Mouse (Mus musculus): Measurements from ENCODE around the gene Man1b1. TPM values are rescaled to one million over a fixed set of nuclear protein-coding genes. Genes with fewer than 3 reads are reported as not detected.
A peak's percentile ranks its signal among the peaks of the same experiment; 100 is the strongest.

The Man1b1 gene
- polyA plus RNA-seq (2016; fragmentation: Nextera tagmentation; extraction: Ambion mirVana): 31.7 and 52.3 TPM in 2 replicates

DNA sequence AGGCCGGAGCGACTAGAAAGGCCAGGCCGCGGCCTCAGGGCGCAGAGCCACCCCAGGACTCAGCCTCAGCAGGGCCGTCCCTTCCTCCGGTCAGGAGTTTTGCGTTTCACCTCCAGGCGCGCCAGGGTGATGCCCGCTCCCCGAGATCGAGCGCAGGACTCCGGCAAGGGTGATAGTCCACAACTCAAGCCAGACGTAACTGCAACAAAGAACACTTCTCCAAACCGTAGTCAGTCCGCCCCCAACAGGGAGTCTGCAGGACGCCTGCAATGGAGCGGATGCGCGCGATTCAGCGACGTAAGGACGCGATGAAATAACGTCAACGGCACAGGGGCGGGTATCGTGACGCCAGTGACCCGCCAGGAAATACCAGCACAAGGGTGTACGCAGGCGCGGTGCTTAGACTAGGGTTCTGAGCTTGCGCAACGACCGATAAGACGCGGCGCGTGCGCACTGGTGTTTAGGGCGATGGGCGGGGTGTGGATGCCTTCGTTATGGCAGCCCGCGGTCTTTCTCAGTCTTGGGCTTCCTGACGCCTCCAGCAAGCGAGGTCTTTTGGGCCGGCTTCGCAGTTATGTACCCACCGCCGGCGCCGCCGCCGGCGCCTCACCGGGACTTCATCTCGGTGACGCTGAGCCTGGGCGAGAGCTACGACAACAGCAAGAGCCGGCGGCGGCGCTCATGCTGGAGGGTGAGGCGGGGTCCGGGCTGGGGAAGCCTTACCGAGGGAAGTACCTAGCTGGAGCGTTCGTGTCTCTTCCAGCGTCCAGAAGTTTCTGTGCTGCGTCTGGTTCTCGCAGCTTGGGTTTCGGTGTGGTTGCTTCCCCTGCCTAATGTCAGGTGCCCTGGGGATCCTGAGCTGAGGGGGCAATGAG lies at the start of gene Man1b1:
TSS of gene Man1b1 (plus strand) at position 53 of the 875 bp plus-strand sequence.
- Histone ChIP-seq H3K36me3 (peaks cover 38% of the 10 kb centered on the region), H3K4me3 (peak within 1 kb of the TSS; percentile 94), H3K27me3 (ENCODE audit: insufficient read depth, poor library complexity, severe bottlenecking) (no peaks in the 10 kb centered on the region), H3K9me3 (no peaks in the 10 kb centered on the region), H3K27ac (peak within 1 kb of the TSS; percentile 96), H3K4me1 (peaks cover 14% of the 10 kb centered on the region)
- peak; percentile 100 for DNase-seq (ENCODE audit: low spot score)
- under 1% methylated on average over 78 of the region's 78 CpGs for WGBS

DNA sequence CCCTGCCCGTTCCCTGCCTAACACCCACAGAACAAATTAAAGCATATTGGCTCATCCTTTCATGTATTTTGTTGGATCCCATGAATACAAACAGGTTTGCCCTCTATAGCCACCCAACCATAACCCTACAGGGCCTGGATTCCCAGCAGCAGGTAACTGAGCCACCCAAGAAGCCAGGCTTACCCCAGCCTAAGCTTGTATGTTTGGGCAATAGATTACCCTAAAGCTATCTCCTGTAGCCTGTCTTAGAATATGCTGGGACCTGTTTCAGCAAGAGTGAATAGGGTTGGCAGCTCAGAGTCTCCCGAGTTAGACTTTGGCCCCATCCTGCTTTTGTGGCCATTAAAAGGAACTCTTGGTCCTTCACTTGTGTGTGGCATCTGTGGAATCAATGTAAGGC lies 46.6 kb upstream of the Man1b1 start:
- Histone ChIP-seq H3K9me3 (no peaks in the 10 kb centered on the region), H3K27ac (no peak overlapping the region), H3K27me3 (ENCODE audit: insufficient read depth, poor library complexity, severe bottlenecking) (peaks cover 49% of the 10 kb centered on the region), H3K4me1 (peaks cover 9% of the 10 kb centered on the region), H3K36me3 (peaks cover 55% of the 10 kb centered on the region), H3K4me3 (no peak overlapping the region)
- WGBS: 89% methylated on average over 2 of the region's 2 CpGs
- no peak for DNase-seq (ENCODE audit: low spot score)

DNA sequence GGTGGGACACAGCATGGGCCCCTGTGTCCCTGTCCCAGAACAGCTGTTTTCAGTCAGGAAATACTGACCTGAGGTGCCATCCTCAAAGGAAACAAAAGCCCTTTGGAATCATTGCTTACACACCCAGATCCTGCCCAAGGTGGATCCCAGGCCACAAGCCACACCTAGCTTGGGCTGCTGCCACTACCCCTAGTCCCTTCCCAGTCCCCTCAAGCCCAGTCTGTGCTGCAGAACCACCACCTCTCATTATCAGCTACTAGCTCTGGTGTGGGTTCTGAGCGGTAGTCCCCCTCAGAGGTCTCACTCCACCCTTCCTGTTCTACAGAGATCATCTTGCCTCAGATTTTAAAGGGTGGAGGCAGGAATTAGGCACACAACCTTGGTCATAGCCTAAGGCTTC lies 45.8 kb upstream of the Man1b1 start:
- Histone ChIP-seq H3K27me3 (ENCODE audit: insufficient read depth, poor library complexity, severe bottlenecking) (peaks cover 56% of the 10 kb centered on the region), H3K36me3 (peaks cover 48% of the 10 kb centered on the region), H3K4me3 (no peak overlapping the region), H3K4me1 (peaks cover 16% of the 10 kb centered on the region), H3K9me3 (no peaks in the 10 kb centered on the region), H3K27ac (no peak overlapping the region)
- no peak for DNase-seq (ENCODE audit: low spot score)
- 55% methylated on average over 1 of the region's 1 CpGs for WGBS

DNA sequence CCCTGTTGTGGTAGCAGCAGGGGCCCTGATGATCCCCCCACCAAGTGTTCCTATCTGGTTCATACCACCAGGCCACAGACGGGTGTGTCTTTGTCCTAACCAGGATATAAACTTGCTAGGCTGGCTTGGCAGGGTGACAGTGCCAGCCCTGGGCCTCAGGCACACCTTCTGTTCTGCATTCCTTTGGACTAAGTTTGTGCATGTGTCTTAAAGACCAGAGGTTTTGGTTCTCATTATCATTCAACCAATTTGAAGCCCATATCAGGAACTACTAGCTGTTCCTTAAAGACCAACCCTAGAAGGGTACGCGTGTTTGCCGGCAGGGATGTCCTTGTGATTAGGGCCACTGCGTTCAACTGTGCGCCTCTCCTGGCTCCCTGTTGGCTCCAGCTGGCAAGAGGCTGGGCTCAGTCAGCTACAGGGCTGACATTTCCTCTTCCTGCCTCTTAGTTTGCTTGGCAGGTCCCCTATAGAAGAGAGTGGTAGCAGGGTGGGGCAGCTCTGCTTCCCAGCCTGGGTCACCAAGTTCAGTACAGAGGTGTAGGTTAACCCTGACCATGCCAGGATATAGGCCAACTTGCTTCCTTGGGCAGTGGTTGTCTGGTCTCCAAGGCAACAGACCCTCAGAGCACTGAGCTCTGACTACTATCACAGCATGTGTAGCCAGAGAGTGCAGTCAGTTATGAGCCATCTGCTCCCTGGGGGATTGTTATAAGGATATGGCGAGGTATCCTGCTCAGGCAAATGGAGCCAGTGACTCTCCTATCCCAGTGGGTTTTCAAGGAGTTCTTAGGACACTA lies 45.1 kb upstream of the Man1b1 start:
- peaks cover 43% of the 10 kb centered on the region for H3K36me3 ChIP-seq
- no peak overlapping the region for H3K27ac ChIP-seq
- no peak for DNase-seq (ENCODE audit: low spot score)
- H3K27me3 ChIP-seq (ENCODE audit: insufficient read depth, poor library complexity, severe bottlenecking): peaks cover 64% of the 10 kb centered on the region
- peaks cover 21% of the 10 kb centered on the region for H3K4me1 ChIP-seq
- H3K4me3 ChIP-seq: no peak overlapping the region
- WGBS: 51% methylated on average over 7 of the region's 7 CpGs
- no peaks in the 10 kb centered on the region for H3K9me3 ChIP-seq

DNA sequence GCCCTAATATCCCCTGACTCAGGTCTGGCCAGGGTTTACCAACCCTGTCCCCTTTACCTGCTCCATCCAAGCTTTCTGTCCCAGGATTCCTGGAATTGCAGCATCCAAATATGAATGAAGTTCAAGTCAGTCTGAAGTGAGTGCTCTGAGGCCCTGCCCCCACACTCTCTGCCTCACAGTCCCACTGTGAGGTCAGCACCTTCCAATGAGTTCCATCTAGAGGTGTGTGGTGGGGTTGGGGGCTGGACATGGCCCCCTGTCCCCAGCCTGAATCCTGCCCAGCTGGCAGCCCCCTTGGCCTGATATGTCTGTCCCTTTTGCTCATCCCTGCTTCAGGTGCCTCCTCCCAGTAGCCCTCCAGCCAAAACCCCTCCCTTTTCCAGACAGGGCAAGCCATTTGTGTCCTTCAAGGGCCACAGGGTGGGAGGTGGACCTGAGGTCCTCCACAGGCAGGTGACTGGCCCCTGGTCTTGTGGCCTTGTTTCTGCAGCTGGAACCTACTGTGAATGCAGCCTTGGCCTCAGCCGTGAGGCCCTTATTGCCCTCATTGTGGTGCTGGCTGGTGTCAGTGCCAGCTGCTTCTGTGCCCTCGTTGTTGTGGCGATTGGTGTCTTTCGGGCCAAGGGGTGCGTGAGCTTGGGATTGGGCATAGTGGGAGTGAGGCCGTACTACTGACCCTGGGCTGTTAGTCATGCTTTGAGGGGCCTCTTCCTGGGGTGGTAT lies 44.0 kb upstream of the Man1b1 start, which contains the start of gene Tmem210:
TSS of gene Tmem210 (plus strand) at position 219 of the 723 bp plus-strand sequence.
- Histone ChIP-seq H3K36me3 (peaks cover 32% of the 10 kb centered on the region), H3K27me3 (ENCODE audit: insufficient read depth, poor library complexity, severe bottlenecking) (peaks cover 74% of the 10 kb centered on the region), H3K27ac (no peak within 1 kb of the TSS), H3K9me3 (no peaks in the 10 kb centered on the region), H3K4me3 (no peak within 1 kb of the TSS), H3K4me1 (peaks cover 28% of the 10 kb centered on the region)
- DNase-seq (ENCODE audit: low spot score): no peak
- WGBS: 84% methylated on average over 6 of the region's 6 CpGs

DNA sequence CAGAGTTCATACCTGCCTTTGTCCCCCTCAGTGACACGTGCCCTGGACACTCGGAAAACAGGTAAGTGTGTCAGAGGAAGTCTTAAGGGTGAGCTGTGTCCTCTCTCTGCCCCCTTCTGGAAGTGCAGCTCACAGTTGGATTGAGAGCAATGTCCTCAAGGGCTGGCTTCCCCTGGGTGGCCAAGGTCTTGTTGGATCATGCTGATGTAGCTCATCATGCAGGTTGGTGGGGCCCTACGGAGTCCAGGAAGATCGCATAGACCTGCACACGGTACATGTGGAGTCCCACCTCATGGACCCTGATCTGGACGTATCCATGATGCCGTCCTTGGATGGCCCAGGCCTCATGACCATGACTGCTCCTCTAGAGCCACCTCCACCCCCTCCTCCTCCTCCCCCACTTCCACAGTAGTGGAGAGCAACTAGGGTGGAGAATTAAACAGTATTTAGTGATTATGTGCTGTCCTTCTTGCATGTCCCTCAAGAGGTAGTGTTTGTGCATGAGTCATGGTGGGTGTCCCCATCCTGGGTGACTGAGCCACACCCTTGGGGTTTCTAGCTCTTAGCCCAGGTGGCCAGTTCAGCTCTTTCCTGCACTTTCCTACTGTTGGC lies 43.3 kb upstream of the Man1b1 start:
- Histone ChIP-seq H3K36me3 (peaks cover 26% of the 10 kb centered on the region), H3K4me1 (peaks cover 28% of the 10 kb centered on the region), H3K9me3 (no peaks in the 10 kb centered on the region), H3K27ac (no peak overlapping the region), H3K27me3 (ENCODE audit: insufficient read depth, poor library complexity, severe bottlenecking) (peaks cover 82% of the 10 kb centered on the region), H3K4me3 (no peak overlapping the region)
- DNase-seq (ENCODE audit: low spot score): no peak
- WGBS: 82% methylated on average over 7 of the region's 7 CpGs

DNA sequence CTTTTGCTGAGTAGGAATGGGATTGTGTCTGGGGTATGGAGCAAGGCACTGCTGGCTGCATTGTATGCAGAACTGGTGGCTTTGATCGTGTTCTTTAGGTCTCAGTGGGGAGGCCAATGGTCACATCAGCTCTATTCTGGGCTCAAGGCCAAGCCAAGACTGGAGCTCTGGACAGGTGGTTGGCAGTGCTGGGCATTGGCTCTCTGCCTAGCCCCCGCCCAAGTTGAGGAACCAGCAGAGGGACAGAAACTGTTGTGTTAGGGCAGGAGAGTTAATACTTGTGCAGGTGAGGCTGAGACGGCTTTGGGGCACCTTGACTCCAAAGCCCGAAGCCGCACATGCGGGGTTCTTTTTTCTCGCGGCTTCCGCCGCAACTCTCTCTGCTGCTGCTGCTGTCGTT lies 42.5 kb upstream of the Man1b1 start, which contains the start of gene Lrrc26:
TSS of gene Lrrc26 (plus strand) at position 265 of the 400 bp plus-strand sequence.
- no peaks in the 10 kb centered on the region for H3K9me3 ChIP-seq
- WGBS: 9% methylated on average over 11 of the region's 11 CpGs
- H3K4me1 ChIP-seq: peaks cover 28% of the 10 kb centered on the region
- no peak for DNase-seq (ENCODE audit: low spot score)
- H3K36me3 ChIP-seq: peaks cover 18% of the 10 kb centered on the region
- no peak within 1 kb of the TSS for H3K27ac ChIP-seq
- H3K27me3 ChIP-seq (ENCODE audit: insufficient read depth, poor library complexity, severe bottlenecking): peaks cover 90% of the 10 kb centered on the region
- H3K4me3 ChIP-seq: peak within 1 kb of the TSS; percentile 36

DNA sequence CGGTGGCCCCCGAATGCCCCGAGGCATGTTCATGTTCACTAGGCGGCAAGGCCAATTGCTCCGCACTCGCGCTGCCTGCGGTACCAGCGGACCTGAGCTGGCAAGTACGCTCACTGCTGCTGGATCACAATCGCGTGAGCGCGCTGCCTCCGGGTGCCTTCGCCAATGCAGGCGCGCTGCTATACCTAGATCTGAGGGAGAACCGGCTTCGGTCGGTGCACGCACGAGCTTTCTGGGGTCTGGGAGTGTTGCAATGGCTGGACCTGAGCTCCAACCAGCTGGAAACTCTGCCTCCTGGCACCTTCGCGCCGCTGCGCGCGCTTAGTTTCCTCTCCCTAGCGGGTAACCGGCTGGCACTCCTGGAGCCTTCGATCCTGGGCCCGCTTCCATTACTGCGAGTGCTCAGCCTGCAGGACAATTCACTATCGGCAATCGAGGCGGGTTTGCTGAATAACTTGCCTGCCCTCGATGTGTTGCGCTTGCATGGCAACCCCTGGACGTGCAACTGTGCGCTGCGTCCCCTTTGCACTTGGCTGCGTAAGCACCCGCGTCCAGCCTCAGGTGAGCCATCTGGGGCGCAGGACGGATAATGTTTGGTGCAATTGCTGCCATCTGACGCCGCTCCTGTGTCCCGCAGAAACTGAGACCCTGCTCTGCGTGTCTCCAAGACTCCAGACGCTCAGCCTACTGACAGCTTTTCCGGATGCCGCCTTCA lies 41.9 kb upstream of the Man1b1 start:
- peaks cover 11% of the 10 kb centered on the region for H3K36me3 ChIP-seq
- peaks cover 28% of the 10 kb centered on the region for H3K4me1 ChIP-seq
- DNase-seq (ENCODE audit: low spot score): no peak
- peak overlapping the region; percentile 36 for H3K4me3 ChIP-seq
- H3K9me3 ChIP-seq: no peaks in the 10 kb centered on the region
- H3K27ac ChIP-seq: no peak overlapping the region
- 3% methylated on average over 54 of the region's 54 CpGs for WGBS
- peaks cover 96% of the 10 kb centered on the region for H3K27me3 ChIP-seq (ENCODE audit: insufficient read depth, poor library complexity, severe bottlenecking)

DNA sequence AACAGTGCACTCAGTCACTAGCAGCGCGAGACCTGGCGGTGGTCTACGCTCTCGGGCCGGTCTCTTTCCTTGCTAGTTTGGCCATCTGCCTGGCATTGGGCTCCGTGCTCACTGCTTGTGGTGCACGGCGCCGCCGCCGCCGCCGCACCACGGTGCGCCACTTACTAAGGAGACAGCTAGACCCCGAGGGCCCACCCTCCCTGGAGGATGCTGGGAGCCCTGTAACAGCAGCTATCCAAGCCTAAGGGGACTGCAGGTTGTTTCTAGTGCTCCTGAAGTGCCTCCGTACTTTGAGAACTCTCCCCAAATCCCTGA lies 41.4 kb upstream of the Man1b1 start:
- H3K27ac ChIP-seq: no peak overlapping the region
- DNase-seq (ENCODE audit: low spot score): no peak
- H3K27me3 ChIP-seq (ENCODE audit: insufficient read depth, poor library complexity, severe bottlenecking): peaks cover 100% of the 10 kb centered on the region
- WGBS: under 1% methylated on average over 18 of the region's 18 CpGs
- no peaks in the 10 kb centered on the region for H3K9me3 ChIP-seq
- H3K4me3 ChIP-seq: peak overlapping the region; percentile 36
- peaks cover 6% of the 10 kb centered on the region for H3K36me3 ChIP-seq
- H3K4me1 ChIP-seq: peaks cover 28% of the 10 kb centered on the region

DNA sequence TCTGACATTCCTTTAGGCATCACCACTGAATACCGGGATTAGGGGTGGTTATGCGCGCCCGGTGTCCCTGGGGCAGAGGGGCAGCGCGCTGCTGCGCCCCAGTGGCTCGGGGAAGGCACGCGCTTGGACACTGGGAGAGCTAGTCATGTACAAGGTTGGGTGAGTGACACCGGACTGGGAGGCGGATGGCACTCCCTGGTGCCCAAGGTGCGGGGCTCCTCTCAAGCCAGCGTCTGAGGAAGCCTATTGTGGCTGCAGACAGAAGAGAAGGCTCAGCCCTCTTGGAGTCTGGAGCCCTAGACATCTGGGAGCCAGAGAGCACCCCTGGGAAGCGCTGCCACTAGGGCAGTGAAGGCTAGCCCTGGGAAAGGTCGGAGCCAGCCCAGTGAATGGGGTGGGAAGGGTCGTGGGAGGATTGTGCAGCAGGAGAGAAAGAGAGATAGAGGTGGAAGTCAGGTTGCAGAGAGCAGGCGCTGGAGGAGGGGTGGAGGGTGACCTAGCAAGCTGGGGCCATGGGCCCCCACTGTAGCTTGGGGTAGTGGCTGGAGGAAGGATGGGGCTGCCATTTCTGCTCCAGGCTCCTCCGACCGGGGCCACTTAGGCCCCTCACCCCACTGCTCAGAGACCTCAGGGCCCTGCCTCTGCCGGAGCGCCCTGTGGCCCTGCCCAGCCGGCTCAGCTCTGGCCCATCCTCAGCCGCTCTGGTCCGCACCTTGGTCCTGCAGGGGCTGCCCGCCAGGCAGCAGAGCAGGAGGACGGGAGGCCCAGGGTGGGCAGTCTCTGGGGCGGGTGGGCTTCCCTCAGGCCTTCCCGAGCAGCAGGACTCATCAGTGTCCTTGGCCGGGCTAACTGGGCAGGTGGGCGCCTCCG lies 40.7 kb upstream of the Man1b1 start:
- DNase-seq (ENCODE audit: low spot score): no peak
- H3K4me3 ChIP-seq: peak overlapping the region; percentile 50
- peaks cover 28% of the 10 kb centered on the region for H3K4me1 ChIP-seq
- H3K36me3 ChIP-seq: no peaks in the 10 kb centered on the region
- peaks cover 100% of the 10 kb centered on the region for H3K27me3 ChIP-seq (ENCODE audit: insufficient read depth, poor library complexity, severe bottlenecking)
- no peaks in the 10 kb centered on the region for H3K9me3 ChIP-seq
- 8% methylated on average over 32 of the region's 32 CpGs for WGBS
- H3K27ac ChIP-seq: no peak overlapping the region

DNA sequence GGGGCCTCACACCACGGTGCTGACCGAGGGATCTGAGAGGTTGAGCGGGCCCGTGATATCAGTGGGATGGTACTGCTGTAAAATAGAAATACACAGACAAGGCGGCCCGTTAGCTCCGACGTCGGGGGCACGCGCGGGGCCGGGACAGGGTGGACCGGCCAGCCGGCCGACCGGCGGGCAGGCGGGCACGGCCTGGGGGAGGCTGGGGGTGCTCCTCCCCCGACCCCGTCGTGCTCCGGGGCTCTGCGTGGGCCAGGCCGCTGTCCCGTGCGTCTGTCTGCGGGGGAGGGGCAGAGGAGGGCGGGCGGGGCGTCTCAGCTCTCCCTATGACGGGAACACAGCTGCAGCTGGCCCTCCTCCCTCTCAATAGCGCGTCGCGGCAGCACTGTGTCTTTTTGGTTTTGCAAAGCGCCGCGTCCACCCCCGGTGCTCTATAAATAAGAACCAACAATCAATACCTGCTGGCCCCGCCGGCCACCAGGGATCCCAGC lies 40.0 kb upstream of the Man1b1 start:
- no peak overlapping the region for H3K27ac ChIP-seq
- no peaks in the 10 kb centered on the region for H3K9me3 ChIP-seq
- no peaks in the 10 kb centered on the region for H3K36me3 ChIP-seq
- H3K27me3 ChIP-seq (ENCODE audit: insufficient read depth, poor library complexity, severe bottlenecking): peaks cover 100% of the 10 kb centered on the region
- H3K4me3 ChIP-seq: peak overlapping the region; percentile 50
- H3K4me1 ChIP-seq: peaks cover 28% of the 10 kb centered on the region
- no peak for DNase-seq (ENCODE audit: low spot score)
- 7% methylated on average over 41 of the region's 43 CpGs for WGBS
